Mouse (Mus musculus): ENCODE measurements around the gene Txnl4b. TPM values are rescaled to one million over a fixed set of nuclear protein-coding genes. Genes with fewer than 3 reads are reported as not detected.

Txnl4b gene
- polyA plus RNA-seq, 1 experiment from 2014 or later: 20.0 TPM

DNA sequence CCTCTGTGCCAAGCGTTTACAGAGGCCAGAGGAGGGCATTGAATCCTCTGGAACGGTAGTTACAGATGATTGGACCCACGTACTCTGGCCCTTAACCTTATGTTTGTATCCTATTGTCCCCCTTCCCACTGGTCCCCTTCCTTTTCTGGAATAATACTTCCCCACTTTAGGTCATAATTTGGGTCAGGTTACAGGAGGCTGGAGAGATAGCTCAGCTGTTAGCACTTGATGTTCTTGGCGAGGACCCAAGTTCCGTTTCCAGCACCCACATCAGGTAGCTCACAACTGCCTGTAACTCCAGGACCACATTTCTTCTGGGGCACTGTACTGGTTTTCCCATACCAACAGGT, 43.4 kb downstream of the Txnl4b start:
- Histone ChIP-seq H3K4me1 (peaks cover 13% of the 10 kb centered on the region; the same call in 1 of the 2 replicates), H3K27me3 (ENCODE audit: insufficient read depth, poor library complexity, severe bottlenecking) (no peaks in the 10 kb centered on the region), H3K36me3 (peaks cover 16% of the 10 kb centered on the region; the same call in 1 of the 2 replicates), H3K27ac (peak overlapping the region; percentile 91), H3K4me3 (peak overlapping the region; percentile 69), H3K9me3 (no peaks in the 10 kb centered on the region)
- no peak for DNase-seq (ENCODE audit: low spot score)
- 23% methylated on average over 5 of the region's 5 CpGs for WGBS

DNA sequence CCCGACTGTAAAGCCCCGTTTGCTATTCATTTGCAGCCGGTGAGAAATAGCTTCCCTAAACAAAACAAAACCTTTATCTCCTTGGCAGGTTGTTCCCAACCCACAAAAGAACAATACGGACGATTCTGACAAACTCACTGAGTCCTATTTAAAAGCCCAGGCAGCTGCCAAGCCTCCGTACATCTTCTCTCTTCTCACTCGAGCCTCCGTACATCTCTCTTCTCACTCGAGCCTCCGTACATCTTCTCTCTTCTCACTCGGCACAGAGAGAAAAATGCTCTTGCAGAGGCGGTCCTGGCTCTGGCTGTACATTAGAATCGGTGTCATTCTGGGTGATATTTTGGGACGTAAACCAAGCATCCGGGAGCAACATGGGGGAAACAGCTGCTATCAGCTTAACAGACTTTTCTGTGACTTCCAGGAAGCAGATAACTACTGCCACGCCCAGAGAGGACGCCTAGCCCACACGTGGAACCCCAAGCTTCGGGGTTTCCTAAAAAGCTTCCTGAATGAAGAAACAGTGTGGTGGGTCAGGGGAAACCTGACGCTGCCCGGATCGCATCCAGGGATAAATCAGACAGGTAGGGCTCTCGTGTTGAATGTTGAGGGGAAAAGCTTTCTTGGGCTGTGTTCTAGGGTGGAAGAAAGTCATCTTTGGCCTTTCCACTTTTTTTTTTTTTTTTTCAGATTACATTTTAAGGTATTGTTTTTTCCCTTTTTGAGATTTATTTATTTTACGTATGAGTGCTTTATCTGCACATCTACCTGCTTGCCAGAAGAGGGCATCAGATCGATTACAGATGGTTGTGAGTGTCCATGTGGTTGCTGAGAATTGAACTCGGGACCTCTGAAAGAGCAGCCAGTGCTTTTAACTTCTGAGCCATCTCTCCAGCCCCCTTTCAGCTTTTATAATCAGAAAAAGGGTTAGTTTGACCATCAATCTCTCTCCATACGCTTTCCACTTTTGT, 48.8 kb downstream of the Txnl4b start, which contains the start of gene Pkd1l3:
Gene Pkd1l3 (plus strand): TSS at position 275 of the 968 bp plus-strand sequence.
- DNase-seq (ENCODE audit: low spot score): no peak
- H3K36me3 ChIP-seq: no peaks in the 10 kb centered on the region
- peaks cover 1% of the 10 kb centered on the region; the same call in 1 of the 2 replicates for H3K4me1 ChIP-seq
- no peaks in the 10 kb centered on the region for H3K27me3 ChIP-seq (ENCODE audit: insufficient read depth, poor library complexity, severe bottlenecking)
- 48% methylated on average over 27 of the region's 27 CpGs for WGBS
- no peaks in the 10 kb centered on the region for H3K9me3 ChIP-seq
- H3K27ac ChIP-seq: no peak within 1 kb of the TSS
- H3K4me3 ChIP-seq: peak within 1 kb of the TSS; percentile 35

DNA sequence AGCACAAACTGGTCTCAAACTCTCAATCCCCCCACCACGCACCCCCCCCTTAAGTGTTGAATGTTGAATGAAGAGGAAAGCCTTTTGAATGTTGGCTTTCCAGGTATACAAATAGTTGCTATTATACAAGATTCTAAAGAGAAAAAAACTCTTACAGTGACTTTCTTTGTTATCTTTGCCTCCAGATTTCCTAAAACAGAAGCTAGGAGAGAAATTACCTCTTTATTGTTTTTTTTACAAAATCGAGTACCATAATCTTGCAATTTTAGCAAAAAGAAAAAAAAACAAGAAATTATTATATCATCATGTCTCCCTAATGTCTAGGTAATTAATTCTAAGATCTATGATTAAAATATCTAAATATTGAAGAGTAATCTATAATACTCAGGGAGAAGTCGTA, 49.9 kb downstream of the Txnl4b start:
- no peak for DNase-seq (ENCODE audit: low spot score)
- Histone ChIP-seq H3K27ac (no peak overlapping the region), H3K9me3 (no peaks in the 10 kb centered on the region), H3K4me1 (no peaks in the 10 kb centered on the region), H3K36me3 (no peaks in the 10 kb centered on the region), H3K4me3 (no peak overlapping the region), H3K27me3 (ENCODE audit: insufficient read depth, poor library complexity, severe bottlenecking) (no peaks in the 10 kb centered on the region)
- 78% methylated on average over 3 of the region's 3 CpGs for whole genome bisulfite sequencing

Other genes with a start within 250 kb of the Txnl4b start
- 0.08 and 0.15 TPM in 2 replicates for gene Pmfbp1, start 71.9 kb upstream of the Txnl4b start, polyA plus RNA-seq (2016; fragmentation: Nextera tagmentation; extraction: Ambion mirVana)
- 24.7 and 26.1 TPM in 2 replicates for gene Dhx38, start within 50 bp of the Txnl4b start, polyA plus RNA-seq (2016; fragmentation: Nextera tagmentation; extraction: Ambion mirVana)
- 0.44 and 0.99 TPM in 2 replicates for gene Hp, start 13.3 kb downstream of the Txnl4b start, polyA plus RNA-seq (2016; fragmentation: Nextera tagmentation; extraction: Ambion mirVana)
- 49.0 and 57.1 TPM in 2 replicates for gene Dhodh, start 42.8 kb downstream of the Txnl4b start, polyA plus RNA-seq (2016; fragmentation: Nextera tagmentation; extraction: Ambion mirVana)
- 0.25 and 0.26 TPM in 2 replicates for gene Pkd1l3, start 48.6 kb downstream of the Txnl4b start, polyA plus RNA-seq (2016; fragmentation: Nextera tagmentation; extraction: Ambion mirVana)
- gene Ist1, start 127.4 kb downstream of the Txnl4b start, polyA plus RNA-seq (2016; fragmentation: Nextera tagmentation; extraction: Ambion mirVana): 100 and 103 TPM in 2 replicates
- 18.5 and 23.4 TPM in 2 replicates for gene Zfp821, start 139.7 kb downstream of the Txnl4b start, polyA plus RNA-seq (2016; fragmentation: Nextera tagmentation; extraction: Ambion mirVana)
- 6.1 and 6.4 TPM in 2 replicates for gene Atxn1l, start 171.8 kb downstream of the Txnl4b start, polyA plus RNA-seq (2016; fragmentation: Nextera tagmentation; extraction: Ambion mirVana)
- 38.9 and 43.3 TPM in 2 replicates for gene Ap1g1, start 212.7 kb downstream of the Txnl4b start, polyA plus RNA-seq (2016; fragmentation: Nextera tagmentation; extraction: Ambion mirVana)

All from heart, embryonic 10.5 days (tissue).